Mouse (Mus musculus) left cerebral cortex, postnatal 10 days (tissue): ENCODE measurements at regions not wholly inside any gene's neighbourhood (a gene's known extent, or its start where the extent isn't known, plus 50 kb on each side); places are given as distances from the start of the nearest gene placed in this dataset.
A peak's percentile ranks its signal among the peaks of the same experiment; 100 is the strongest.
"Not testable (repeated sequence)": the region's sequence is repeated elsewhere in the genome, so short reads cannot be mapped to it uniquely, and the experiment has no call there.

Source experiments
- DNase-seq, 2 experiments: peaks; one replicate each; pipeline ENCODE4 v3.0.0; 2021 to 2022; ENCODE audit warnings: low spot score in 2 of 2, mixed read lengths in 1 of 2; ENCODE audit errors: extremely low spot score in 1 of 2
- intact Hi-C: fragments of 180-260 bp; cut with DNase I; formaldehyde crosslinking; loops from one replicate; pipeline ENCODE4 v1.15.1; 2025

GRCm38 (mm10) chr12:11837819-11838472, 382.1 kb downstream of the Rad51ap2 start:
- intact Hi-C loops = no loop called here
- peak; percentile 21 to 36 for DNase-seq

- no peak for DNase-seq
- intact Hi-C loops = no loop called here
These were observed 395.2 kb downstream of the Rad51ap2 start for GRCm38 (mm10) chr12:11851034-11851433.

GRCm38 (mm10) chr12:11881809-11882208, 380.1 kb upstream of the Fam49a start:
- intact Hi-C loops, DNase-seq: not testable (repeated sequence)

GRCm38 (mm10) chr12:11887291-11887690, 374.6 kb upstream of the Fam49a start:
- DNase-seq = no peak
- intact Hi-C loops = no loop called here

GRCm38 (mm10) chr12:11899031-11899430, 362.9 kb upstream of the Fam49a start:
- DNase-seq = no peak
- intact Hi-C loops = no loop called here

DNA sequence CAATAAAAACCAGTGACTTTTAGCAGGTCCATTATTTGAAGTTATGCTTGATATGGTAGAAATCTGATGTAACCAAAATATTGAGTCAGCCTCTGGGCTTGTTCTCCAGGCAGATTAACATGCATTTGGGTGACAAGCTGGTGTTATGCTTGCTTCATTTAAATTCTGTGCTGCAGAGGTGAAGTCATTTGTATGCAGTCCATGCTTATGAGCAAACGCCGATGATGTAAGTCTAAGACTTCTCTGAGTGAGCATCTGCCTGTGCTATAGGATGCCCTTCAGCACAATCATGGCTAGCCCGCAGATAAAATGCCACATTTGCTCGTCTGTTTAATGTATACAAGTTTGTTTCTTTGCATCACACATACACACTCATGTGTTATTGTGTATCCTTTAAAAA, 355.4 kb upstream of the Fam49a start:
- no peak for DNase-seq

More for the DNA sequence above, 355.4 kb upstream of the Fam49a start:
- intact Hi-C loops = no loop called here
